Mouse (Mus musculus) CD8-positive naive resting alpha-beta T cell, adult 2 months (primary cell): Measurements from ENCODE around the gene Rnasek.

Experiments used
- DNase-seq, 2 experiments: peaks; one replicate each; pipeline ENCODE4 v3.0.0; 2022; ENCODE audit warnings: low read depth in 2 of 2, low spot score in 2 of 2

The Rnasek gene

GRCm38 (mm10) chr11:70239541-70240279 is at the start of gene Rnasek, which contains the start of gene Gm21988:
TSS of gene Rnasek (minus strand) at chr11:70239842.
TSS of gene Gm21988 (minus strand) at chr11:70239830.
- peak; percentile 66 to 82 for DNase-seq

- no peak for DNase-seq
Observed at GRCm38 (mm10) chr11:70289236-70289635, 49.6 kb upstream of the Rnasek start.

- DNase-seq = no peak
Observed at GRCm38 (mm10) chr11:70288102-70288501, 48.5 kb upstream of the Rnasek start.

GRCm38 (mm10) chr11:70285686-70286085 is 46.0 kb upstream of the Rnasek start:
- DNase-seq = no peak

GRCm38 (mm10) chr11:70284757-70285156 is 45.1 kb upstream of the Rnasek start:
- no peak for DNase-seq

GRCm38 (mm10) chr11:70283666-70284065 is 44.0 kb upstream of the Rnasek start:
- no peak for DNase-seq

- peak in 1 of 2 experiments; percentile 34 for DNase-seq
Observed at GRCm38 (mm10) chr11:70280441-70280840, 40.8 kb upstream of the Rnasek start.

- DNase-seq = no peak
Observed at GRCm38 (mm10) chr11:70278961-70279360, 39.3 kb upstream of the Rnasek start.

GRCm38 (mm10) chr11:70271641-70272040 is 32.0 kb upstream of the Rnasek start:
- no peak for DNase-seq

GRCm38 (mm10) chr11:70266405-70266804 is 26.8 kb upstream of the Rnasek start:
- no peak for DNase-seq

GRCm38 (mm10) chr11:70265819-70266218 is 26.2 kb upstream of the Rnasek start:
- DNase-seq = no peak

GRCm38 (mm10) chr11:70265252-70265651 is 25.6 kb upstream of the Rnasek start:
- no peak for DNase-seq

GRCm38 (mm10) chr11:70259035-70259434 is 19.4 kb upstream of the Rnasek start:
- no peak for DNase-seq

- no peak for DNase-seq
Observed at GRCm38 (mm10) chr11:70254931-70255531, 15.4 kb upstream of the Rnasek start, which contains the start of gene Alox12. TSS of gene Alox12 (minus strand) at chr11:70255353.

GRCm38 (mm10) chr11:70254337-70254736 is 14.7 kb upstream of the Rnasek start:
- no peak for DNase-seq

GRCm38 (mm10) chr11:70251853-70252252 is 12.2 kb upstream of the Rnasek start:
- no peak for DNase-seq

GRCm38 (mm10) chr11:70250150-70250549 is 10.5 kb upstream of the Rnasek start:
- DNase-seq = no peak

GRCm38 (mm10) chr11:70247136-70247845 is 7.6 kb upstream of the Rnasek start:
- DNase-seq = peak; percentile 80 to 84

GRCm38 (mm10) chr11:70242591-70242990 is 2.9 kb upstream of the Rnasek start:
- DNase-seq = no peak

- no peak for DNase-seq
Observed at GRCm38 (mm10) chr11:70238591-70239440, 826 bp downstream of the Rnasek start.
